Mouse (Mus musculus): ENCODE results near the gene Zbtb39.

Zbtb39 gene

GRCm38 (mm10) chr10:127739083-127739660 is at the start of gene Zbtb39:
Zbtb39 (plus strand) TSS chr10:127739538.
- peak; percentile 82 for DNase-seq (ENCODE audit: low spot score)

- no peak for DNase-seq (ENCODE audit: low spot score)
These were observed 48.3 kb upstream of the Zbtb39 start for GRCm38 (mm10) chr10:127691053-127691452.

- peak; percentile 63 for DNase-seq (ENCODE audit: low spot score)
These were observed 44.7 kb upstream of the Zbtb39 start for GRCm38 (mm10) chr10:127694636-127695035.

GRCm38 (mm10) chr10:127695775-127696174 is 43.6 kb upstream of the Zbtb39 start:
- no peak for DNase-seq (ENCODE audit: low spot score)

- DNase-seq (ENCODE audit: low spot score), result no peak
These were observed 40.4 kb upstream of the Zbtb39 start for GRCm38 (mm10) chr10:127698966-127699365.

GRCm38 (mm10) chr10:127703299-127703698 is 36.0 kb upstream of the Zbtb39 start:
- peak; percentile 58 for DNase-seq (ENCODE audit: low spot score)

- DNase-seq (ENCODE audit: low spot score), result no peak
These were observed 35.0 kb upstream of the Zbtb39 start for GRCm38 (mm10) chr10:127704293-127704692.

GRCm38 (mm10) chr10:127704766-127705220 is 34.5 kb upstream of the Zbtb39 start, which contains the start of gene Myo1a:
Myo1a (plus strand) TSS chr10:127705170.
- DNase-seq (ENCODE audit: low spot score), result no peak

- DNase-seq (ENCODE audit: low spot score), result no peak
These were observed 33.6 kb upstream of the Zbtb39 start for GRCm38 (mm10) chr10:127705783-127706182.

- DNase-seq (ENCODE audit: low spot score), result no peak
These were observed 31.6 kb upstream of the Zbtb39 start for GRCm38 (mm10) chr10:127707721-127708120.

GRCm38 (mm10) chr10:127708850-127709370 is 30.4 kb upstream of the Zbtb39 start:
- no peak for DNase-seq (ENCODE audit: low spot score)

GRCm38 (mm10) chr10:127710331-127710730 is 29.0 kb upstream of the Zbtb39 start:
- no peak for DNase-seq (ENCODE audit: low spot score)

GRCm38 (mm10) chr10:127712736-127713135 is 26.6 kb upstream of the Zbtb39 start:
- no peak for DNase-seq (ENCODE audit: low spot score)

- no peak for DNase-seq (ENCODE audit: low spot score)
These were observed 17.5 kb upstream of the Zbtb39 start for GRCm38 (mm10) chr10:127721671-127722418.

GRCm38 (mm10) chr10:127724178-127724577 is 15.2 kb upstream of the Zbtb39 start, which contains the start of gene Tac2:
Tac2 (plus strand) TSS chr10:127724478.
- DNase-seq (ENCODE audit: low spot score), result no peak

- no peak for DNase-seq (ENCODE audit: low spot score)
These were observed 14.2 kb upstream of the Zbtb39 start for GRCm38 (mm10) chr10:127725136-127725535.

- no peak for DNase-seq (ENCODE audit: low spot score)
These were observed 10.9 kb upstream of the Zbtb39 start for GRCm38 (mm10) chr10:127728437-127728836.

GRCm38 (mm10) chr10:127730285-127730932 is 8.9 kb upstream of the Zbtb39 start:
- no peak for DNase-seq (ENCODE audit: low spot score)

GRCm38 (mm10) chr10:127730933-127731310 is 8.4 kb upstream of the Zbtb39 start:
- no peak for DNase-seq (ENCODE audit: low spot score)

- no peak for DNase-seq (ENCODE audit: low spot score)
These were observed 7.9 kb upstream of the Zbtb39 start for GRCm38 (mm10) chr10:127731397-127731796.

- peak; percentile 54 for DNase-seq (ENCODE audit: low spot score)
These were observed 4.9 kb upstream of the Zbtb39 start for GRCm38 (mm10) chr10:127734434-127734833.

- no peak for DNase-seq (ENCODE audit: low spot score)
These were observed 3.1 kb upstream of the Zbtb39 start for GRCm38 (mm10) chr10:127736266-127736665.

- DNase-seq (ENCODE audit: low spot score), result no peak
These were observed 2.4 kb upstream of the Zbtb39 start for GRCm38 (mm10) chr10:127736916-127737315.
